Mouse (Mus musculus) Patski (cell line): ENCODE results near the gene B4galt3. TPM values are rescaled to one million over a fixed set of nuclear protein-coding genes. Genes with fewer than 3 reads are reported as not detected.

Experiments
- ATAC-seq: fragments of 100-300 bp; one replicate; pipeline ENCODE4 v1.8.0; 2021
- CTCF ChIA-PET: fragments of 350-600 bp; sonication (Branson Sonifier 250); formaldehyde crosslinking; loops from one replicate; lab custom pipeline; 2022; ENCODE audit warnings: inconsistent platforms; lab: Charles Lee
- POLR2A ChIA-PET: fragments of 350-600 bp; sonication (Branson Sonifier 250); formaldehyde crosslinking; loops from one replicate; lab custom pipeline; 2022; ENCODE audit warnings: antibody characterized with exemption, inconsistent platforms; lab: Charles Lee
- DNase-seq: peaks from one replicate; pipeline ENCODE4 v3.0.0-alpha.2; 2011; ENCODE audit warnings: low read depth, low spot score
- H3K27me3 ChIP-seq: fragments of 371-371 bp; one replicate; pipeline ENCODE4 v1.5.1; 2021
- CTCF ChIP-seq: fragments of 100-300 bp; IDR thresholded peaks from one replicate; pipeline ENCODE4 v1.5.1; 2021
- in situ Hi-C: fragments of 300-500 bp; cut with MboI; formaldehyde crosslinking; loops from 3 replicates; pipeline ENCODE4 v1.11.1; 2018; ENCODE audit warnings: low pct_unique_long_range_greater_than_20kb, mixed read lengths
- polyA plus RNA-seq: library from polyadenylated mRNA; unstranded; gene quantifications from one replicate; pipeline ENCODE4 v1.2.3, GENCODE M21; 2021

B4galt3 gene
- polyA plus RNA-seq, 1 experiment from 2014 or later: 57.5 TPM

DNA sequence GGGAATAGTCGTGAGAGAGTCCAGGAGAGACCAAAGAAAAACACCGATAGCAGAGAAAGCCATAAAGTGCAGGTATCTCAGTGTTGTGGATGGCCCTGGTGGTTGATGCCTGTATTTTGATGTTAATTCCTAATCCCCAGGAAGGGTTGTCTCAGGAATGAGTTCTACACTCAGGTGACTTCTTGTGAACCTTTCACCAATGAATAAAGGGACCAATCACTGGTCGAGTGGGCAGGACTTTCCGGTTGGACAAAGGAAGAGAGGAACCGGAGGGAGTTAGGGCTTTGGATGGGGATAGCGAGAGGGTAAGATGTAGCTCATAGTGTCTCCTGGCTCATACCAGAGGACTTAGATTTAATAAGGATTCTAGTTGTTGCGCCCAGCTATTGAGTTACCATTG is 49.6 kb downstream of the B4galt3 start:
- H3K27me3 ChIP-seq: no peaks in the 10 kb centered on the region
- in situ Hi-C loops: loop anchor here (5.0 kb wide), 1 partner anchor 38 kb away; no protein-coding TSS in a partner anchor
- ATAC-seq: no peak
- ChIA-PET CTCF (interaction anchor here (1.7 to 1.9 kb wide), 2 partner anchors 11 to 38 kb away, joined by 7 to 8 read pairs; no protein-coding TSS in a partner anchor), POLR2A (no interaction called here)
- no peak for TF ChIP-seq CTCF
- DNase-seq: no peak

DNA sequence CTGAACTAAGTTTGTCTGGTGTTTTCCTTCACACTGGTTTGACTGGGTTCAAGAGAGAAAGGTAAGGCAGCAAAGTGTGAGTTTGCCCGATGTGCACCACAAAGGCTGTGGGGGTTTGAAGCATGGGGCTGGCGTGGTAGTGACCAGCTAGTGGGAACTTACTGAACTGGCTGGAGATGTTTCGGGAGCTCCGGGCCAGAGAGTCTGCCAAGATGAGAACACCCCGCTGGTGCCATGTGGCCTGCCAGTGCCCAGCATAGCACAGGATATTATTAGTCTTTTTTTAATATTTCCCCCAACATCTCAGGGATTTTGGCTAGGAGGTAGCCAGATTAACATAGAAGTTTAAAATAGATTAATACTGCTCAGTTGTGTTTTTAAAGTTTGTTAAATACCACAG is 50.0 kb downstream of the B4galt3 start:
- no peak for ATAC-seq
- ChIA-PET CTCF (interaction anchor here (1.7 to 1.9 kb wide), 2 partner anchors 11 to 38 kb away, joined by 7 to 8 read pairs; no protein-coding TSS in a partner anchor), POLR2A (no interaction called here)
- no peaks in the 10 kb centered on the region for H3K27me3 ChIP-seq
- TF ChIP-seq CTCF: no peak
- in situ Hi-C loops: loop anchor here (5.0 kb wide), 1 partner anchor 37 kb away; no protein-coding TSS in a partner anchor
- no peak for DNase-seq

DNA sequence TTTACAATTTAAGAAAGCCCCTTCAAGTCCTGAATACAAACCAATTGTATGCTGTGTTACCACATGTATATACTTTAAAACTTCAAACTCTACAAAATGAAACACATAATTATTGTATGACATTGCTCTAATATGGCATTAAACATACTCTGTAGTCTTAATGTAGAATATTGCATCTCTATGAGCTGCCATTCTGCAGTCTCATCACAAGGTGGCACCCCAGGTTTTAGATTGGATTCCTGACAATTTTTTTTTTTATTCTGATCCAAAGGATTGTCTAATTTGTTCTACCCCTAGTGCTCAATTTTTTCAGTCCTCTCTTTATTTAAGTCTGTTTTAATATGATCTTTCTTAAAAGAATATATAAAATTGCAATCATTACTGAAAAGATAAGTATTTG is 51.3 kb downstream of the B4galt3 start:
- DNase-seq (no peak), ATAC-seq (no peak)
- in situ Hi-C loops: loop anchor here (5.0 kb wide), 1 partner anchor 36 kb away; no protein-coding TSS in a partner anchor
- POLR2A ChIA-PET: interaction anchor here (0.6 to 1.8 kb wide), 2 partner anchors 37 to 203 kb away, joined by 3 to 6 read pairs; no protein-coding TSS in a partner anchor
- no peaks in the 10 kb centered on the region for H3K27me3 ChIP-seq
- CTCF ChIA-PET: interaction anchor here (0.8 to 5.4 kb wide), 5 partner anchors 11 to 148 kb away, joined by 3 to 37 read pairs (median 4); no protein-coding TSS in a partner anchor
- TF ChIP-seq CTCF: peak; percentile 55

DNA sequence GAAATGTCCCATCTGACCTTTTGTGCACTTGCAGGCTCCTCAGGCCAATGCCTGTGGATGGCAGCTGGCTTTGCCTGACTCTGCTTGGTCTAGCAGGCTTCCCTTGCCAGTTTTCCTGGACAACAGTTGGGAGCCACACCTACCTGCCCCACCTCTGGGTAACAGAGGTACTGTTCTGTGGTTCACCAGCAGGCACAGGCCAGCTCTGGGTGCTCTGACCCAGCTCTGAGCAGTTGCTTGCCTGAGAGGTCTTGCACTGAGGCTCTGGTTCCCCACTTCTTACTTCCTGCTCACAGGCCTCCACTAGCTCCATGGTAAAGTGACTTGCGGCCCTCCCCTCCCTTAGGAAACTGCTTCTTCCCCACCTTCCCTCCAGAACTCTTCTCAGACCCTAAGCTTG is 51.9 kb downstream of the B4galt3 start:
- ChIA-PET CTCF (interaction anchor here (0.9 to 5.4 kb wide), 4 partner anchors 10 to 148 kb away, joined by 3 to 37 read pairs (median 4); no protein-coding TSS in a partner anchor), POLR2A (interaction anchor here (1.8 kb wide), 1 partner anchor 36 kb away, joined by 6 read pairs; no protein-coding TSS in a partner anchor)
- in situ Hi-C loops: loop anchor here (5.0 kb wide), 1 partner anchor 35 kb away; no protein-coding TSS in a partner anchor

DNA sequence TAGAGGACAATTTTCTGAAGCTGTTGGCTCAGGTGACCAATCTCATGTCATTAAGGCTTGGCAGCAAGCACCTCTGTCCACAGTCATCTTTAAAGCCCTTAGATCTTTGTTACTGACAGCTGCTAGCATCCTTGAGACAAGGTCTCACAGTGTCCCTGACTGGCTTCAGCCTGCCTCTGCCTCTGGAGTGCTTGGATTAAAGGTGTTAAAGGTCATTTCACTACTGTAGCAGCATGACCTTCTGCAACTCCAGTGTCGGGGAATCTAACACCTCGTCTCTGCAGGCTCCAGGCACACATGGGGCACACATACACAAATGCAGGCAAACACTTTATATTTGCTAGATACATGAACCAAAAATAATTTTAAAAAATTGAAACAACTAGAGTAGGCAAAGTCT is 55.4 kb downstream of the B4galt3 start:
- ATAC-seq (no peak), DNase-seq (no peak)
- ChIA-PET CTCF (interaction anchor here (1.4 to 5.4 kb wide), 2 partner anchors 32 to 62 kb away, joined by 3 to 37 read pairs; no protein-coding TSS in a partner anchor), POLR2A (no interaction called here)
- TF ChIP-seq CTCF: no peak
- in situ Hi-C loops: no loop called here
- no peaks in the 10 kb centered on the region for H3K27me3 ChIP-seq

More for the DNA sequence above, 51.9 kb downstream of the B4galt3 start:
- no peaks in the 10 kb centered on the region for H3K27me3 ChIP-seq
- peak; percentile 54 for ATAC-seq
- no peak for TF ChIP-seq CTCF
- no peak for DNase-seq

Other genes with a start within 250 kb of the B4galt3 start
- 0.05 TPM for gene Fcgr3, start 205.4 kb upstream of the B4galt3 start, polyA plus RNA-seq
- gene Cfap126, start 156.4 kb upstream of the B4galt3 start, polyA plus RNA-seq: 1.6 TPM
- gene Sdhc, start 119.7 kb upstream of the B4galt3 start, polyA plus RNA-seq: 445 TPM
- gene Mpz, start 119.6 kb upstream of the B4galt3 start, polyA plus RNA-seq: 0.06 TPM
- 0.08 TPM for gene Pcp4l1, start 74.1 kb upstream of the B4galt3 start, polyA plus RNA-seq
- gene Nr1i3, start 56.4 kb upstream of the B4galt3 start, polyA plus RNA-seq: 0.54 TPM
- 65.5 TPM for gene Tomm40l, start 47.8 kb upstream of the B4galt3 start, polyA plus RNA-seq
- gene Apoa2, start 45.3 kb upstream of the B4galt3 start, polyA plus RNA-seq: not detected
- gene Fcer1g, start 36.0 kb upstream of the B4galt3 start, polyA plus RNA-seq: 0.49 TPM
- gene Adamts4, start 19.9 kb upstream of the B4galt3 start, polyA plus RNA-seq: 21.8 TPM
- 436 TPM for gene Ndufs2, start 18.9 kb upstream of the B4galt3 start, polyA plus RNA-seq
- gene Ppox, start 10.9 kb downstream of the B4galt3 start, polyA plus RNA-seq: 41.9 TPM
- 64.9 TPM for gene Usp21, start 17.7 kb downstream of the B4galt3 start, polyA plus RNA-seq
- gene Ufc1, start 24.7 kb downstream of the B4galt3 start, polyA plus RNA-seq: 117 TPM
- 55.0 TPM for gene Dedd, start 58.8 kb downstream of the B4galt3 start, polyA plus RNA-seq
- gene Nit1, start 75.3 kb downstream of the B4galt3 start, polyA plus RNA-seq: 74.1 TPM
- 164 TPM for gene Pfdn2, start 75.3 kb downstream of the B4galt3 start, polyA plus RNA-seq
- gene Klhdc9, start 90.5 kb downstream of the B4galt3 start, polyA plus RNA-seq: not detected
- gene Nectin4, start 99.8 kb downstream of the B4galt3 start, polyA plus RNA-seq: 0.04 TPM
- not detected for gene Arhgap30, start 118.6 kb downstream of the B4galt3 start, polyA plus RNA-seq
- gene Usf1, start 141.0 kb downstream of the B4galt3 start, polyA plus RNA-seq: 106 TPM
- 1.2 TPM for gene Tstd1, start 148.5 kb downstream of the B4galt3 start, polyA plus RNA-seq
- gene F11r, start 167.2 kb downstream of the B4galt3 start, polyA plus RNA-seq: 33.8 TPM
- gene Alyref2, start 233.2 kb downstream of the B4galt3 start, polyA plus RNA-seq: 5.5 TPM